Mouse (Mus musculus) bone marrow, adult 2 months (tissue): Measurements from ENCODE around the gene Gm9833.

Experiments
- CTCF ChIP-seq: fragments of 200-500 bp; IDR thresholded peaks from 2 replicates; pipeline ENCODE4 v1.5.1; 2011; ENCODE audit warnings: low read length, control low read depth; ENCODE audit not compliant: control insufficient read depth, insufficient read depth
- POLR2A ChIP-seq: fragments of 200-500 bp; IDR thresholded peaks from 2 replicates; pipeline ENCODE4 v1.6.1; 2011; ENCODE audit warnings: low read depth, mild to moderate bottlenecking, control low read depth, low read length, borderline replicate concordance; ENCODE audit not compliant: control insufficient read depth

DNA sequence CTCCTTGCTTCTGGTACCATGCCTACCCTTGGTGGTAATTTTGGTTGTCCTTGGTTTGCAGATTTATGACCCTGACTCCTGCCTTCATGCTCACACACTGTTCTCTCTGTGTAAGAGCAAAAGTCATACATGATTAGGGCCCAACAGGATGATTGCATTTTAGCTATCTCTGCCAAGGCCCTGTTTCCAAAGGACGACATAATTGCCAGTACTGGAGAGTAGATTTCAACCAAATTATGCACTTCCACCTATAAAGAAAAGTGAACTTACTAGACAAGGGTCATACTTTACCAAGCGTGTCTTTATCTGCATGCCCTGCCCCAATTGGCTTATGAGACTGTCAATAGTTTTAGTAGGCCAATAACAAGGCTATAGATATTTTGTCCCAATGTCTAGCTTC is 9.8 kb upstream of the Gm9833 start:
- no peak for TF ChIP-seq CTCF
- no peak for TF ChIP-seq POLR2A
